Mouse (Mus musculus) cerebellum, adult 18-20 months (tissue): ENCODE data around the gene Farsa.
"Not testable (repeated sequence)": the region's sequence is repeated elsewhere in the genome, so short reads cannot be mapped to it uniquely, and the experiment has no call there.

Source experiments
- DNase-seq, 2 experiments: peaks; one replicate each; pipeline ENCODE4 v3.0.0; 2021

Farsa gene

DNA sequence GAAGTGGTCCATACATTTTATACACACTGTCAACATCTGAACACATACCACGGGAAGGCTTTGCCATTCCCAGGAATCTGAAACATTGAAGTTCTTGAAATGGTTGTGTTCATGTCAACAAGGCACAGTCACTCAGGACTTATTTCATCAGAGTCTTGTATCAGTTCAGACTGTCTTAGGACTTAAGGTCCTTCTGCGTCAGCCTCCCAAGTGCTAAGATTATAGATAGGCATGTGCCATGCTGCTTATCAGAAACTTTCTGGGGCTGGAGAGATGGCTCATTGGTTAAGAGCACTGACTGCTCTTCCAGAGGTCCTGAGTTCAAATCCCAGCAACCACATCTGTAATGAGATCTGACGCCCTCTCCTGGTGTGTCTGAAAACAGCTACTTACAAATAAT, 17.6 kb downstream of the Farsa start:
- DNase-seq, result no peak

DNA sequence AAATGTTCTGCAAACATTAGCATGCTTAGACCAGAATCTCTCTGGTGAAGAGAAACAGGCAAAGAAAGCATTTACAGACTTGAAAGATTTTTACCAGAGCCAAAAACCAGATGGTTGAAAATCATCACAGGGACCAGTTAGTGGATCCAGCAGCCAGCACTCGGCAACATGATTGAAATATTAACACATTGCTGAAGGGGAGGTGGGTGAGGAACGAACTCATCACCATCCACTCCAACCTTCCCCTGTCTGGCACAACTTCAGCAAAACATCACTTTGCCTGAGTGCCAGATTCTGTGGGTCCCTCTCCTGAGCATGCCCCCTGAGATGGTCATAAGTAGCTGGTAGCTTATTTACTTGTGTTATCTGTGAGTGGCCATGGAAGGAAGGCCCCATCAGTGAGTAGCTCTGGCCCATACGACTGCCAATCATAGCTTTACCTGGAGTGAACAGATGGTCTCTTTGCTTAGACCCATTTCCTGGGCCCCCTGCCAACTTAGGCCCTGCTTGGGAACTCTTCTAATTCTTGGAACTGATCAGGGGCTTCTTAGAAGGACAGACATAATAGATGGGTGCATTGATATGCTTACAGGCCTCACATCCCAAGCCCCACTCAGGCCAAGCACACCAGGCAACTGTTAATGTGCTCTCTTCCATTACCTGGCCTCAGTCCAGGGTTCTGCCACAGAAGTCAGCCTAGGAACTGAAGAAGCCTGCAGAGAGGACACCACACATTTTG, 20.7 kb downstream of the Farsa start:
- peak; percentile 78 to 83 for DNase-seq

DNA sequence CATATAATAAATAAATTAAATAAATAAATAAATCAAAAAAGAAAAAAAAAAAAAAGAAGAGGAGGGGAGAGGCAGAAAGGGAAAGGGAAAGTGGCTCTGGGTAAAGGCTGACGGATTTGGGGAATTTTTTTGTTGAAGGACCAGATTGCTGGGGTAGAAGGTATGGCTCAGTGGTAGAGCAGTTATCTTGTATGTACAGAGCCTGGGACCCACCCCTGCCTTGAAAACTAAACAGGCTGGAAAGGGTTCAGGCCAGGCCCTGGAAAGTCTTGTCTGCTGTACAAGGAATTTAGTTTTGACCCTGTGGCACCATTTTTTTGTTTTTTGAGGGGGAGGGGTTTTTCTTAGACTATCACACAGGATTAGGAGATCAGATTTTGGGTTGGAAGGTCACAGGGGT, 22.1 kb downstream of the Farsa start:
- DNase-seq, result no peak

DNA sequence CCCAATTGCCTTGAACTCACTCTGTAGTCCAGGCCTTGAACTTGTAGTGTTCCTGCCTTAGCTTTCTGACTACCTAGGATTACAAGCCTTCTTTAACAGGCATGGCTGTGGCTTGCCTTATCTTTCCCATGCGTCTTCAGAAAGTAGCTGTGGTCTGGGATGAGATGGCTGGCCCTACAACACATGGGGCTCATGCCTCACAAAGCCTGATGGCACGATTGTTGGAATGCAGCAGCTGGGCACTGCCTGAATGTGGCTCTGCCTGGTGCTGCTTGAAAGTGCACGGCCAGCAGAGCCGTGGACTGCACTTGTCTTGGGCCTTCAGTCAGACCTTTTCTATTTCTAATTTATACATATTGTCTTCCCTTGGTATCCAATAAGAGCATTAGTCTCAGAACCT, 27.9 kb downstream of the Farsa start:
- DNase-seq, result no peak

DNA sequence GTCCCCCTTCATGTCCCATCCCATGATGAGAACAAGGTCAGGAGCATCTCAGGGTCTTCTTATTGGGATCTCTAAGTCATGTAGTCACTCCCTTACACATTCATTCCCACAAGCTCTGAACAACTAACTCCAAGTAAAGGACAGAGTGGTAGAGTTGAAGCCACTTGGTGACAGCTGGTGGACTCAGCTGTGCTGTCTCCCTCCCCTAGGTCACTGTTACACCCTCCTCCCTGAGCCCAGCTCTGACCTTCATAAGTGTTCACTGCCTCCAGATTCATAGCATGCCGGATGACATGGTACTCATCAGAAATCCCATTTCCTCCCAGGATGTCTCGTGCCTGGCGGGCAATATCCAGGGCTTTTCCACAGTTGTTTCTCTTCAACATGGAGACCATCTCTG, 31.5 kb downstream of the Farsa start:
- DNase-seq, result no peak

DNA sequence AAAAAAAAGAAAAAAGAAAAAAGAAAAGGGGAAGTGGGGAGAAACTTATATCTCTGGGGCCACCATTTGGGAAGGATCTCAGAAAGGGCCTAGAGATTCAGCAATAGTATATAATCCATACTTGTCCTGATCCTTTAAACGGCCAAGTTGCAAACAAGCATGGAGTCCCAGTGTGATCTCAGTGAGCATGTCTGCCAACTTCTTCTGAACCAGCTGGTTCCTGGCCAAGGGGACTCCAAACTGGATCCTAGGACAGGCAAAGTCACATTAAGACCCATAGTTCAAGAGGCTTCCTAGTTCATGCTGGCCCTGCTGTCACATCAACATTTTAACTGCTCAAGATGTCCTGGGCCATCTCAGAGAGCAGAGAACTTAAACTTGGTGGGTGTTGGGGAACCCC, 32.4 kb downstream of the Farsa start:
- DNase-seq, result no peak

DNA sequence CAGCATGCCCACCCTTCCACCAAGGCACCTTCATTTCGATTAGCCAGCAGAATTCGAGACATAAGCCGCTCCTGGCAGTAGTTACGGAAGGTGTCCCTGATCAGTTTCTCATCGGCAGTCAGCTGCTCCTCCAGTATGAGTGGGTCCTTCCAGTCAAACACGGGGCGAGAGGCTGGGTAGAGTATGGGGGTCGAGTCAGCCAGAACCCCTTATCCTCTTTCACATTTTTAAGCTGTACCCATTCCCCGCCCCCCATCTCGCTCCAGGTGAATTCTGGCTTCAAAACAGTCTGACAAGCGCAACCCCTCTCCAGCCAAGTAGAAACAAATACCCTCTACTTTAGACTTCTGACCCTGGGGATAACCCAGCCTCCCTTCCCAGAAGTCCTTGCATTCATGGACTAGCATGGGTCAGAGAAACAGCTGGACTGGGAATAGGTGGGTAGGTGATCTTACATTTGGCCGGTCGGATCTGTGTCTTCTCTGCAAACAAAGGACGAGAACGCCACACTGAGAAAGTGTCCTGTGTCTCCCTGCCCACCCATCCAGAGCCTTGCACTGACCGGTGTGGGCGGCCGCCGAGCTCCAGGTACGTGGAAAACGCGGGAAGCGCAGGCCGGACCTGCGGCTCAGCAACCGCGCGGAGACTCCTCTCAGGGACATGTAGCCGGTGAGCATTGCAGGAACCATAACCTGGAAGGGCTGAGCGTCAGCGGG, 36.4 kb downstream of the Farsa start:
- DNase-seq, result no peak

DNA sequence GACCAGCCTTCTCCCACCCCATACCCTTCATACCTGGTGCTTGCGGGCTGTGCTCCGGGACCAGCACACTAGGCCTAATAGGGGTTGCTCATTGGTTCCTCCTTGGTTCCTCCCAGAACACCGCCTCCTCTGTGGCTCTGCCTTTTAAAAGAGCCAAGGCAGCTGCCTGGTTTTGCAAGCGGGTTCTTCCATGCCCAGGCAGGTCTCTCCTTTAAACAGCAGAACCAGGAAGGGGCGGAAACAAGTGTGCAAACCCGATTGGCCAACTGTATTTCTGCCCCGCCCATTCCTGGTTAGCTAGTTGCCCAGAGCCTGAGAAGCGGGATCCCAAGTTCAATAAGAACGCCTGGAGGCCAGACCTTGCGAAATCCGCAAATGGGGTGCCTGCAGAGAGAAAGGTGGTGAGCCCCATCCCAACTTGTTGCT, 36.9 kb downstream of the Farsa start, which contains the start of gene Gcdh:
Gene Gcdh, minus strand, starts transcription at position 213 of the 426 bp plus-strand sequence.
- DNase-seq, result peak; percentile 90 to 96

DNA sequence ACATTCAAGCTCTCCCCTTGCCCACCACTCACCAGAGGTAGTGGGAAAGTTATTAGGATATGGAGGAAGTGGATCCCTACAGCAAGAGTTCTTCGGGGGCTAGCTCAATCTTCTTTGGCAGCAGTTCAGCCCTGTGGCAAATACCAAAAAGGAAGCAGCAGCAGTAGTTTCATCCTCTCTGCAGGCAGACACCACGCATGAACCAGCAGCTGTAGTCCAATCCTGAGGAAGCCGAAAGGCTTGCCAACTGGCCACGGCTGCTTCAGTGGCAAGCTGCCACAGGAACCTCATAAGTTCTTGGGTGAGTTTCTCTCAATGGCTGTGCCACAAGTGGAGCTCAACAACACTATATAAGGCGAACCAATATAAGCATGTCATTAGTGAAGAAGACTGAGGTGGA, 39.2 kb downstream of the Farsa start:
- no peak for DNase-seq

DNA sequence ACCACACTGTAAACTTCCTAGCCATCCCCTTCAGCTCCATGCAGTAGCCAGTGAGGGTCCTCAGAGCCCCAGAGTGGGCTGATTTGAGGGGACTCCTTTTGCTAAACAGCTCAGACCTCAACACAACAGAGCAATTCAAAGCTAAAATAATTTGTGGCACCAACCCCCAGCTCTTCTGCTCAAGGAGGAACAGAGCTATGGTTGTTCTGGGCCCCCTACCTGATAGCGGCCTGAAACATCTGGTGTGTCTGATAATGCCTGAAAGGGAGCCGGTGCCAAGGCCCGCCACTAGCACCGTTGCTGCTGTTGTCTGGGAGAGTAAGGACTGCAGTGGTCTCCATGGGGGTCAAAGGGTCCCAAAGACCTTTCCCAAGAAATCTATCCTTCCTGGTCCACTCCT, 44.3 kb downstream of the Farsa start:
- no peak for DNase-seq

DNA sequence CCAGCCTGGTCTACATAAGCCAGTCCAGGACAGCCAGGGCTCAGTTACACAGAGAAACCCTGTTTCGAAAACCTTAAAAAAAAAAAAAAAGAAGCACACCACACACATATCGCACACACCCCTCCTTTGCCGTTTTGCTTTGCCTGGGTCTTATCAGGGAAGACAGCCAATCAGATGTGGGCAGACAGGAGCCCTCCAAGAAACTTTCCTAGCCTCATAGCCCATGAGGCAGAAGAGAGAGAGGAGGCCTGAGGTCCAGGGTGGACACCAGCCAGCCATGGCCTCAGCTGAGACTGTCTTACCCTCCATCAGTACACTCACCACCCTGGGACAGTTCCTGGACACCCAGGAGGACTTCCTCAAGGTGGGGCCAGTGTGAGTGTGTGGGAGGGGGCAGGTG, 45.0 kb downstream of the Farsa start, which contains the start of gene Klf1:
Gene Klf1, plus strand, starts transcription at position 177 of the 400 bp plus-strand sequence.
- no peak for DNase-seq

DNA sequence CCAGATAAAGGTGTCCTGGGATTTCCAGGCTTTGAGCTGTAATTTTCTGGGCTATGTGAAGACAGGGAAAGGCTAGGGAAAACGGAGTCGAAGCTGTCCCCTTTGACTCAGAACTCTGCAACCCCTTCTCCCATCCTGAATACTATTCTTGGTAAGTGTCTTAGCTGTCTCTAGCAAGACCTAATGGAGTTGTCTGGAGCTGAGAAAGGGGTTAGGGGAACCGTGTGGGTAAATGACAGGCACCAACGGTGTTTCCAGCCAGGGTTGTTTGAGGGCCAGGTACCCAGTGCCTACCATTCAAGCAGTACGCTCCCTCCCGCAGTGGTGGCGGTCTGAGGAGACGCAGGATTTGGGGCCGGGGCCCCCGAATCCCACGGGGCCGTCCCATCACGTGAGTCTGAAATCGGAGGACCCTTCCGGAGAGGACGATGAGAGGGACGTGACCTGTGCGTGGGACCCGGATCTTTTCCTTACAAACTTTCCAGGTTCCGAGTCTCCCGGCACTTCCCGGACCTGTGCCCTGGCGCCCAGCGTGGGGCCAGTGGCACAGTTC, 45.7 kb downstream of the Farsa start:
- peak in 1 of 2 experiments; percentile 27 for DNase-seq

DNA sequence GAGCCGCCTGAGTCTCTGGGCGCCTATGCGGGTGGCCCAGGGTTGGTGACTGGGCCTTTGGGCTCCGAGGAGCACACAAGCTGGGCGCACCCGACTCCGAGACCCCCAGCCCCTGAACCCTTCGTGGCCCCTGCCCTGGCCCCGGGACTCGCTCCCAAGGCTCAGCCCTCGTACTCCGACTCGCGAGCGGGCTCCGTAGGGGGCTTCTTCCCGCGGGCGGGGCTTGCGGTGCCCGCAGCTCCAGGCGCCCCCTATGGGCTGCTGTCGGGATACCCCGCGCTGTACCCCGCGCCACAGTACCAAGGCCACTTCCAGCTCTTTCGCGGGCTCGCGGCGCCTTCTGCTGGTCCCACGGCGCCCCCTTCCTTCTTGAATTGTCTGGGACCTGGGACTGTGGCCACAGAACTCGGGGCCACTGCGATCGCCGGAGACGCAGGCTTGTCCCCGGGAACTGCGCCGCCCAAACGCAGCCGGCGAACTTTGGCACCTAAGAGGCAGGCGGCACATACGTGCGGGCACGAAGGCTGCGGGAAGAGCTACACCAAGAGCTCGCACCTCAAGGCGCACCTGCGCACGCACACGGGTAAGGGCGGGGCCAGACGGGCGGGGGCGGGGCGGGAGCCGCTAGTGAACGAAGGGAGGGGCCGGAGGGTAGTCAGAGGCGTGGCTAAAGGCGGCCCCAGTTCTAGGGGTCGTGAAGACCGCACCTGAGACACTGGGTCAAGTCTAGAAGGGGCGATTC, 46.3 kb downstream of the Farsa start:
- DNase-seq, result peak; percentile 94 to 98

DNA sequence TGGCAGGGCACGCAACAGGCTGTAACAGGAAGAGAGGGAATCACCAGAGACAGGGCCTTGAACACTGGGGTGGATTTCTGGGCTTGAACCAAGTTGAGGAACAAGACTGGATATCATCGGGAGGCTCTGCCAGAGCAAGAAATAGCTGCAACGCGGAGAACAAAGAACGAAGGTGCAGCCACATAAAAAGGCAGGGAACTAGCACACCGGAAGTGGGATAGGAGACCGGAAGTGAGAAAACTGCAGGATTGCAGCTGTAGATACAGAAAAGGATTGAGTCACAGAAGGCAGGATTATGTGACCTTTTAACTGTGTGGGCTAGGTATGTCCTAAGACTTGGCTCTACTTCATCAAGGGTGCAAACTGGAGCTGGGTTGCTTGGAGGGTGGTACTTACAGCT, 47.6 kb downstream of the Farsa start:
- DNase-seq, result no peak

DNA sequence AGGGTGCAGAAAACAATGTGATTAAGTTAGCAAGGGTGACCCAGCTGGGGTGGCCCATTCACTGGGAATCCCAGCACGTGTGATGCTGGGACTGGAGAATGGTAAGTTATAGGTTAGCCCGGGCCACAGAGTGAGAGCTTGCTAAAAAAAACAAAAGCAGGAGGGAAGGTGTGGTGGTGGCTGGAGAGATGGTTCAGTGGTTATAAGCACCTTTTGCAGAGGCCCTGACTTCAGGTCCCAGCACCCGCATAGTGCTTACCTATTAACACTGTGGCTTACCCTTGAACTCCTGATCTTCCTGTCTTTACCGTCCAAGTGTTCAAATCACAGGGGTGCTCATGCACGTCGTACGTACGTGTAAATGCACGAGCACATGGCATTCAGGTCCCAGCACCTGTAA, 50.2 kb downstream of the Farsa start:
- DNase-seq, result no peak

DNA sequence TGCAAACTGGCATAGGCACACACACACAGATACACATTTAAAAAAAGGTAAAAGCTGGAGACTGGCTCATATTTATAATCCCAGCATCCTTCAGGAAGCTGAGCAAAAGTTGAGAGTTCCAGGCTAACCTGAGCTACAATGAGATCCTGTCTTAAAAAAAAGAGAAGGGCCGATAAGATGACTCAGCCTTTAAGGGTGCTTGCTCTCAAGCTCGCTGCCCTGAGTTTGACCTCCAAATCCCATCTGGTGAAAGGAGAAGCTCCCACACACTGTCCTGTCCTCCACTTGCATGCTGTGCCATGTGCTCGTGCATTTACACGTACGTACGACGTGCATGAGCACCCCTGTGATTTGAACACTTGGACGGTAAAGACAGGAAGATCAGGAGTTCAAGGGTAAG, 50.7 kb downstream of the Farsa start:
- DNase-seq, result no peak

DNA sequence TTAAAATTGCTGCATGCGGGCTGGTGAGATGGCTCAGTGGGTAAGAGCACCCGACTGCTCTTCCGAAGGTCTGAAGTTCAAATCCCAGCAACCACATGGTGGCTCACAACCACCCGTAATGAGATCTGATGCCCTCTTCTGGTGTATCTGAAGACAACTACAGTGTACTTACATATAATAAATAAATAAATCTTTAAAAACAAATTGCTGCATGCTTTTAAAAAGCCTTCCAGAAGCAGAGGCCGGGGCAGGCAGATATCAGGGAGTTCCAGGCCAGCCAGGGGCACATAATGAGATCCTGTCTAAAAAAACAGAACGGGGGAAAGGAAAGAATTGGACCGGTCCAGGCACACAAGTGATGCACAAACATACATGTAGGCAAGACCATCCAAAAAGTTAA, 51.2 kb downstream of the Farsa start:
- not testable (repeated sequence) for DNase-seq

DNA sequence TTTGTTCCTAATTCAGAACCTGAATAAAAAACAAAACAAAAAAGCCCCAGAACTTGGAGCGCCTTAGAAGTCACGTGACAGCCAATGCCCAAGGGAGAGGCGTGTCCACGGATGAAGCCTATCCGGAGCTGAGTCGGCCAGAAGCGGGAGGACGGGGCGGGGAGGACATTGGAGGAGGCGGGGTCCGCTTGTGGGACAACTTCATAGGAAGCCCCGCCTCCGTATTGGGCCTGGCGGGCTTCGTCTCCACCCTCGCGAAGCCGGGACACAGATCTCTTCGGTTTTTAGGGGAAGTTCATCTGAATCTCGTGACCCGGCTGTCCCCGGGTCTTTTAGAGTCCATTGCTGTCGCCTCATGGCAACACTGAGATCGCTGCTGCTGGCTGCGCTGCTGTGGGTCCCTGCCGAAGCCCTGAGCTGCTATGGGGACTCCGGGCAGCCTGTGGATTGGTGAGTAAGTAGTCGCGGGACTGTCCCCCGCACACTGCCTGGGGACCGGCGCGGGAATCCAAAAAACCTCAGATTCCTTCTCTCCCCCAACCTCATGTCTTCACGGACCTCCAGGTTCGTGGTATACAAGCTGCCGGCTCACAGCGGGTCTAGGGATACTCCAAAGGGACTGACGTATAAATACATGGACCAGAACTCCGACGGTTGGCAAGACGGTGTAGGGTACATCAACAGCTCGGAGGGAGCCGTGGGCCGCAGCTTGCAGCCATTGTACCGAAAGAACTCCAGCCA, 51.8 kb downstream of the Farsa start, which contains the start of gene Dnase2a:
Gene Dnase2a, plus strand, starts transcription at position 140 of the 741 bp plus-strand sequence.
- DNase-seq, result peak; percentile 80 to 91

DNA sequence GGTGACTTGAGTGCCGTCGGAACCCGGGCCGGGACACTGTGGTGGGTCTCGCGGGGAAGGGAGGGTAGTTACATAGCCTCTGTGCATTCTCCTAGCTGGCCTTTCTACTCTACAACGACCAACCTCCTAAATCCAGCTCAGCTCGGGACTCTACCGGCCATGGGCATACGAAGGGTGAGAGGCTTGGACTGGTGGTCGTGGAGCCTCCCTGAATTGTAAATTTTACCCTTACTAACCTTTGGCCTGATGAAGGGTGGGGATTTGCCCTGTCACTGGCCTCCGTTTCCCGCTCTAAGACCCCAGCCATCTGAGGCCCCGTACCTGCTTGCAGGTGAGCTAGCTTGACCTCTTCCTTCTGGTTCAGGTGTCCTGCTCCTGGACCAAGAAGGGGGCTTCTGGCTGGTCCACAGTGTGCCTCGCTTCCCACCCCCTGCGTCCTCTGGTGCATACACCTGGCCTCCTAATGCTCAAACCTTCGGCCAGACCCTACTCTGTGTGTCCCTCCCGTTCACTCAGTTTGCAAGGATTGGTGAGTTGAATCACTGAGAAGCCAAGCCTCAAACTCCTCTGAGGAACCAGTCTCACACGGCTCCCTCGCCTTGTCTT, 52.5 kb downstream of the Farsa start:
- DNase-seq, result no peak

DNA sequence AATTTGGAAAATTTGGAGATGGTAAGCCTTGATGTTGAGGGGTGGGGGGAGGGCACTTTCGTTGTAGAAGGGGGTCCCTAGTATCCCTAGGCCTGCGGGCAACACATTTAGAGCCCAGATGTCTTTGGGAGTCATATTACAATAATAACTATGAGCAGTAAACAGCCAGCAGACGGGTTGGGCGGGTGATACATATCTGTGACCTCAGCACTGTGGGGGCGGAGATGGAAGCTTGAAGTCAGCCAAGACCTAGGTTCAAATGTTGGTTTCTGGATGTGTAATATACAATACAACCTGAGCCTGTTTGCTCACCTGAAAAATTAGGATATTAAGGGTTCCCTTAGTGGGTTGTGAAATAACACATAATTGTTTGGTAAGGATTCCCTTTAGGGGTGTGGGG, 53.2 kb downstream of the Farsa start:
- no peak for DNase-seq

DNA sequence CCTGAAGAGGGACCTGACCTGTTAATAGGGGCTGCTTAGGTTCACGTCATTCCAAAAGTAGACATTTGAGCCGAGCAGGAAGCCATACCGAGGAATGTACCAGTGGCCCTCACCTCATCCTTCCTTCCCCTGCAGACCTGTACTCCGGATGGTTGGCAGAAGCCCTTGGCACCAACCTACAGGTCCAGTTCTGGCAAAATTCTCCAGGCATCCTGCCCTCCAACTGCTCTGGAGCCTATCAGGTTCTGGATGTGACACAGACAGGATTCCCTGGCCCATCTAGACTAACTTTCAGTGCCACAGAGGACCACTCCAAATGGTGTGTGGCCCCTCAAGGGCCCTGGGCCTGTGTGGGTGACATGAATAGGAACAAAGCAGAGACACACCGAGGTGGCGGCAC, 53.8 kb downstream of the Farsa start:
- DNase-seq, result peak; percentile 78 to 86

DNA sequence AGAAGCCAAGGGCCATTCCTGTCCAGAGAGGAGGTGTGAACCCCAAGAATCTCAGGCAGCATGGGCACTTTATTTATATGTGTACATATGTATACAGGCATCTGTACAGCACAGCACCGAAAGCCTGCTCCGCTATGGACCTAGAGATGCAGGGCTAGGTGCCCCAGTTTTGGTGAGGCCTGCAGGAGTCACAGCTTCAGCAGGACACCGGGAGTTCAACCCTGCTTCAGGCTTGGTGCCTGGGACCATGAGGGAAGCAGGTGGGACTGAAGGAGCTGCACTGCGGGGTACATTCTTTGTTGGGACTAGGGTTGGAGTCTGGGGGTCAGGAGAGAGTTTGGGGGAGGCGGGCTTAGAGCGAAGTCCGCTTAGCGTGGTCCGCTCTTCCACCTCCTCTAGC, 55.1 kb downstream of the Farsa start:
- no peak for DNase-seq
